ENCODE assay signal across 19 mouse cellular contexts in genomic region chr13:31486373-31486772, GRCm38 (mm10).
"Had no signal": no experiment of that assay in that cellular context is flagged by ENCODE, and none has a peak within 500 bp of the region (broad histone marks: within the 10 kb centered on the region; RNA-seq: fewer than 3 reads in every experiment).

No protein-coding gene starts in this region.

- H3K9ac ChIP-seq: lung, embryonic 14.5 days; midbrain, embryonic 12.5 days; neural tube, embryonic 13.5 days; stomach, embryonic 15.5 days had no signal

- ATAC-seq: midbrain, embryonic 16.5 days had no signal

- H3K9me3 ChIP-seq: midbrain, embryonic 10.5 days; midbrain, embryonic 12.5 days; neural tube, embryonic 13.5 days; stomach, embryonic 15.5 days had no signal

- H3K4me1 ChIP-seq: midbrain, embryonic 10.5 days; midbrain, embryonic 12.5 days; neural tube, embryonic 13.5 days; stomach, embryonic 15.5 days had no signal

- DNase-seq: lung, adult 18-20 months; lung, embryonic 14.5 days; lung, postnatal 10 days; lung, postnatal 4 days; midbrain, embryonic 14.5 days; right cerebral cortex, adult 18-20 months; right cerebral cortex, postnatal 25 days; right cerebral cortex, postnatal 4 days; spleen, adult 18-20 months; thymus, adult 2 months; thymus, postnatal 25 days; thymus, postnatal 4 days had no signal

- H3K4me2 ChIP-seq: lung, embryonic 14.5 days; midbrain, embryonic 12.5 days; neural tube, embryonic 13.5 days; stomach, embryonic 15.5 days had no signal

- H3K27me3 ChIP-seq: midbrain, embryonic 12.5 days; neural tube, embryonic 13.5 days; stomach, embryonic 15.5 days had no signal

- H3K4me3 ChIP-seq: midbrain, embryonic 10.5 days; midbrain, embryonic 12.5 days; myocyte; neural tube, embryonic 13.5 days; stomach, embryonic 15.5 days had no signal

- H3K36me3 ChIP-seq: midbrain, embryonic 10.5 days; midbrain, embryonic 12.5 days; neural tube, embryonic 13.5 days; stomach, embryonic 15.5 days had no signal

- H3K27ac ChIP-seq: midbrain, embryonic 10.5 days; midbrain, embryonic 12.5 days; neural tube, embryonic 13.5 days; stomach, embryonic 15.5 days; stomach, postnatal 0 days had no signal
